Mouse (Mus musculus) 3T3-L1 (cell line): ENCODE measurements around the gene Shisa8.
A peak's percentile ranks its signal among the peaks of the same experiment; 100 is the strongest.
"Not testable (repeated sequence)": the region's sequence is repeated elsewhere in the genome, so short reads cannot be mapped to it uniquely, and the experiment has no call there.

Experiments used
- DNase-seq: peaks from one replicate; pipeline ENCODE4 v3.0.0-alpha.2; 2015; ENCODE audit warnings: low read depth, low spot score

Shisa8 gene

GRCm38 (mm10) chr15:82212752-82213063 is at the start of gene Shisa8:
Gene Shisa8, minus strand, starts transcription at chr15:82212815.
- DNase-seq, result no peak

GRCm38 (mm10) chr15:82259510-82259909 is 46.9 kb upstream of the Shisa8 start:
- peak; percentile 27 for DNase-seq

GRCm38 (mm10) chr15:82255944-82256383 is 43.3 kb upstream of the Shisa8 start:
- DNase-seq, result no peak

- no peak for DNase-seq
These were observed 42.6 kb upstream of the Shisa8 start for GRCm38 (mm10) chr15:82255248-82255647.

GRCm38 (mm10) chr15:82252097-82252496 is 39.5 kb upstream of the Shisa8 start, which contains the start of gene 1500009C09Rik:
Gene 1500009C09Rik, plus strand, starts transcription at chr15:82252397.
- no peak for DNase-seq

GRCm38 (mm10) chr15:82251579-82251978 is 39.0 kb upstream of the Shisa8 start:
- DNase-seq, result no peak

- DNase-seq, result peak; percentile 66
These were observed 34.6 kb upstream of the Shisa8 start for GRCm38 (mm10) chr15:82247131-82247776.

GRCm38 (mm10) chr15:82244805-82245161 is 32.2 kb upstream of the Shisa8 start:
- not testable (repeated sequence) for DNase-seq

GRCm38 (mm10) chr15:82244115-82244804 is 31.6 kb upstream of the Shisa8 start, which contains the start of gene Cenpm:
Gene Cenpm, minus strand, starts transcription at chr15:82244748.
- peak; percentile 89 for DNase-seq

- no peak for DNase-seq
These were observed 31.1 kb upstream of the Shisa8 start for GRCm38 (mm10) chr15:82243742-82244114.

GRCm38 (mm10) chr15:82243311-82243710 is 30.7 kb upstream of the Shisa8 start:
- no peak for DNase-seq

GRCm38 (mm10) chr15:82236565-82236964 is 23.9 kb upstream of the Shisa8 start:
- DNase-seq, result peak; percentile 83

GRCm38 (mm10) chr15:82235661-82236060 is 23.0 kb upstream of the Shisa8 start:
- peak; percentile 41 for DNase-seq

GRCm38 (mm10) chr15:82232651-82233050 is 20.0 kb upstream of the Shisa8 start:
- no peak for DNase-seq

GRCm38 (mm10) chr15:82231591-82232378 is 19.2 kb upstream of the Shisa8 start:
- no peak for DNase-seq

GRCm38 (mm10) chr15:82231100-82231499 is 18.5 kb upstream of the Shisa8 start:
- no peak for DNase-seq

- no peak for DNase-seq
These were observed 17.5 kb upstream of the Shisa8 start for GRCm38 (mm10) chr15:82230098-82230611.

GRCm38 (mm10) chr15:82229542-82230045 is 17.0 kb upstream of the Shisa8 start:
- peak; percentile 42 for DNase-seq

GRCm38 (mm10) chr15:82225769-82226168 is 13.2 kb upstream of the Shisa8 start:
- DNase-seq, result no peak

GRCm38 (mm10) chr15:82224602-82225215 is 12.1 kb upstream of the Shisa8 start:
- no peak for DNase-seq
